Mouse (Mus musculus) liver, embryonic 14.5 days (tissue): ENCODE measurements around the gene Elobl.
"Not testable (repeated sequence)": the region's sequence is repeated elsewhere in the genome, so short reads cannot be mapped to it uniquely, and the experiment has no call there.

Experiments
- CTCF ChIP-seq: IDR thresholded peaks from 2 replicates; pipeline ENCODE4 v1.5.1; 2016; ENCODE audit warnings: antibody characterized with exemption, low read depth, control low read depth
- EP300 ChIP-seq: IDR thresholded peaks from 2 replicates; pipeline ENCODE4 v1.6.1; 2016; ENCODE audit warnings: antibody characterized with exemption, low read depth

DNA sequence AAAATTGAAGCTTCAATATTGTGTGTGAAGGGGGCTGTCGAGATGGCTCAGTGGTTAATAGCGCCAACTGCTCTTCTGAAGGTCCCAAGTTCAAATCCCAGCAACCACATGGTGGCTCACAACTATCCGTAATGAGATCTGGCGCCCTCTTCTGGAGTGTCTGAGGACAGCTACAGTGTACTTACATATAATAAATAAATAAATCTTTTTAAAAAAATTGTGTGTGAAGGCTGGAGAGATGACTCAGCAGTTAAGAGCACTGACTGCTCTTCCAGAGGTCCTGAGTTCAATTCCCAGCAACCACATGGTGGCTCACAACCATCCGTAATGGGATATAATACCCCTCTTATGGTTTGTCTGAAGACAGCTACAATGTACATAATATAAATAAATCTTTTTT, 30.6 kb upstream of the Elobl start:
- TF ChIP-seq EP300 = not testable (repeated sequence)
- peak; percentile 39 for TF ChIP-seq CTCF
